Mouse (Mus musculus) 416B (cell line): ENCODE data around the gene Dnm1.

Experiments
- DNase-seq: peaks from one replicate; pipeline ENCODE4 v3.0.0; 2011; ENCODE audit warnings: low read depth

Gene Dnm1

GRCm38 (mm10) chr2:32353007-32353542, at the start of gene Dnm1:
TSS of gene Dnm1 (minus strand) at chr2:32353338.
- DNase-seq: peak; percentile 77

GRCm38 (mm10) chr2:32396695-32397094, 43.6 kb upstream of the Dnm1 start:
- no peak for DNase-seq

GRCm38 (mm10) chr2:32395946-32396621, 42.9 kb upstream of the Dnm1 start:
- peak; percentile 98 for DNase-seq

- DNase-seq: peak; percentile 95
Measured at GRCm38 (mm10) chr2:32395484-32395945, 42.4 kb upstream of the Dnm1 start, which contains the start of gene Ptges2. TSS of gene Ptges2 (plus strand) at chr2:32395896.

- DNase-seq: peak; percentile 80
Measured at GRCm38 (mm10) chr2:32394973-32395372, 41.8 kb upstream of the Dnm1 start.

GRCm38 (mm10) chr2:32392063-32392462, 38.9 kb upstream of the Dnm1 start:
- DNase-seq: no peak

GRCm38 (mm10) chr2:32390871-32391270, 37.7 kb upstream of the Dnm1 start:
- no peak for DNase-seq

GRCm38 (mm10) chr2:32389157-32389556, 36.0 kb upstream of the Dnm1 start:
- peak; percentile 50 for DNase-seq

GRCm38 (mm10) chr2:32387706-32388490, 34.8 kb upstream of the Dnm1 start, which contains the start of gene Lcn2:
TSS of gene Lcn2 (minus strand) at chr2:32388252.
- DNase-seq: peak; percentile 63

- no peak for DNase-seq
Measured at GRCm38 (mm10) chr2:32382689-32383088, 29.6 kb upstream of the Dnm1 start.

GRCm38 (mm10) chr2:32381775-32382223, 28.7 kb upstream of the Dnm1 start, which contains the start of gene 1110008P14Rik:
TSS of gene 1110008P14Rik (minus strand) at chr2:32381938.
- peak; percentile 92 for DNase-seq

- no peak for DNase-seq
Measured at GRCm38 (mm10) chr2:32381141-32381774, 28.1 kb upstream of the Dnm1 start.

- no peak for DNase-seq
Measured at GRCm38 (mm10) chr2:32380001-32380500, 26.9 kb upstream of the Dnm1 start.

GRCm38 (mm10) chr2:32376963-32377362, 23.8 kb upstream of the Dnm1 start:
- no peak for DNase-seq

GRCm38 (mm10) chr2:32375317-32375940, 22.3 kb upstream of the Dnm1 start:
- no peak for DNase-seq

- DNase-seq: no peak
Measured at GRCm38 (mm10) chr2:32374191-32374590, 21.1 kb upstream of the Dnm1 start.

GRCm38 (mm10) chr2:32367315-32367714, 14.2 kb upstream of the Dnm1 start:
- DNase-seq: no peak

GRCm38 (mm10) chr2:32364121-32364520, 11.0 kb upstream of the Dnm1 start:
- no peak for DNase-seq

- DNase-seq: peak; percentile 89
Measured at GRCm38 (mm10) chr2:32363376-32364106, 10.4 kb upstream of the Dnm1 start.

GRCm38 (mm10) chr2:32362817-32363340, 9.7 kb upstream of the Dnm1 start:
- DNase-seq: peak; percentile 90
